Mouse (Mus musculus): ENCODE results near the gene St6galnac4. TPM values are rescaled to one million over a fixed set of nuclear protein-coding genes. Genes with fewer than 3 reads are reported as not detected.

St6galnac4 gene
- 32.4 and 34.4 TPM in 2 replicates for polyA plus RNA-seq (2012; rRNA removed)

- peak; percentile 80 to 91 for DNase-seq (ENCODE audit: extremely low spot score in 1 of 2, low spot score in 1 of 2)
Measured at GRCm38 (mm10) chr2:32586871-32587351, at the start of gene St6galnac4. TSS of gene St6galnac4 (plus strand) at chr2:32587095.

GRCm38 (mm10) chr2:32537360-32537905 is 49.5 kb upstream of the St6galnac4 start:
- DNase-seq (ENCODE audit: extremely low spot score in 1 of 2, low spot score in 1 of 2) = no peak

GRCm38 (mm10) chr2:32537941-32538340 is 49.0 kb upstream of the St6galnac4 start:
- DNase-seq (ENCODE audit: extremely low spot score in 1 of 2, low spot score in 1 of 2) = no peak

GRCm38 (mm10) chr2:32538461-32538860 is 48.4 kb upstream of the St6galnac4 start:
- no peak for DNase-seq (ENCODE audit: extremely low spot score in 1 of 2, low spot score in 1 of 2)

- DNase-seq (ENCODE audit: extremely low spot score in 1 of 2, low spot score in 1 of 2) = no peak
Measured at GRCm38 (mm10) chr2:32539452-32539981, 47.4 kb upstream of the St6galnac4 start.

- no peak for DNase-seq (ENCODE audit: extremely low spot score in 1 of 2, low spot score in 1 of 2)
Measured at GRCm38 (mm10) chr2:32541333-32541908, 45.5 kb upstream of the St6galnac4 start.

- no peak for DNase-seq (ENCODE audit: extremely low spot score in 1 of 2, low spot score in 1 of 2)
Measured at GRCm38 (mm10) chr2:32541986-32542573, 44.8 kb upstream of the St6galnac4 start.

- peak in 1 of 2 experiments; percentile 54 for DNase-seq (ENCODE audit: extremely low spot score in 1 of 2, low spot score in 1 of 2)
Measured at GRCm38 (mm10) chr2:32543031-32543449, 43.9 kb upstream of the St6galnac4 start.

GRCm38 (mm10) chr2:32546951-32547350 is 39.9 kb upstream of the St6galnac4 start:
- no peak for DNase-seq (ENCODE audit: extremely low spot score in 1 of 2, low spot score in 1 of 2)

GRCm38 (mm10) chr2:32547380-32547779 is 39.5 kb upstream of the St6galnac4 start:
- no peak for DNase-seq (ENCODE audit: extremely low spot score in 1 of 2, low spot score in 1 of 2)

GRCm38 (mm10) chr2:32547964-32548739 is 38.7 kb upstream of the St6galnac4 start:
- no peak for DNase-seq (ENCODE audit: extremely low spot score in 1 of 2, low spot score in 1 of 2)

- DNase-seq (ENCODE audit: extremely low spot score in 1 of 2, low spot score in 1 of 2) = no peak
Measured at GRCm38 (mm10) chr2:32549171-32549570, 37.7 kb upstream of the St6galnac4 start.

- no peak for DNase-seq (ENCODE audit: extremely low spot score in 1 of 2, low spot score in 1 of 2)
Measured at GRCm38 (mm10) chr2:32549764-32550163, 37.1 kb upstream of the St6galnac4 start.

- DNase-seq (ENCODE audit: extremely low spot score in 1 of 2, low spot score in 1 of 2) = no peak
Measured at GRCm38 (mm10) chr2:32551236-32551635, 35.7 kb upstream of the St6galnac4 start.

GRCm38 (mm10) chr2:32553592-32554148 is 33.2 kb upstream of the St6galnac4 start:
- no peak for DNase-seq (ENCODE audit: extremely low spot score in 1 of 2, low spot score in 1 of 2)

- no peak for DNase-seq (ENCODE audit: extremely low spot score in 1 of 2, low spot score in 1 of 2)
Measured at GRCm38 (mm10) chr2:32555484-32555883, 31.4 kb upstream of the St6galnac4 start.

GRCm38 (mm10) chr2:32556019-32556418 is 30.9 kb upstream of the St6galnac4 start:
- no peak for DNase-seq (ENCODE audit: extremely low spot score in 1 of 2, low spot score in 1 of 2)

- DNase-seq (ENCODE audit: extremely low spot score in 1 of 2, low spot score in 1 of 2) = peak in 1 of 2 experiments; percentile 57
Measured at GRCm38 (mm10) chr2:32559570-32559969, 27.3 kb upstream of the St6galnac4 start.

- peak in 1 of 2 experiments; percentile 84 for DNase-seq (ENCODE audit: extremely low spot score in 1 of 2, low spot score in 1 of 2)
Measured at GRCm38 (mm10) chr2:32566536-32567063, 20.3 kb upstream of the St6galnac4 start.

GRCm38 (mm10) chr2:32568149-32568548 is 18.7 kb upstream of the St6galnac4 start:
- no peak for DNase-seq (ENCODE audit: extremely low spot score in 1 of 2, low spot score in 1 of 2)
